Mouse (Mus musculus): ENCODE measurements at regions not wholly inside any gene's neighbourhood (a gene's known extent, or its start where the extent isn't known, plus 50 kb on each side); places are given as distances from the start of the nearest gene placed in this dataset.

DNA sequence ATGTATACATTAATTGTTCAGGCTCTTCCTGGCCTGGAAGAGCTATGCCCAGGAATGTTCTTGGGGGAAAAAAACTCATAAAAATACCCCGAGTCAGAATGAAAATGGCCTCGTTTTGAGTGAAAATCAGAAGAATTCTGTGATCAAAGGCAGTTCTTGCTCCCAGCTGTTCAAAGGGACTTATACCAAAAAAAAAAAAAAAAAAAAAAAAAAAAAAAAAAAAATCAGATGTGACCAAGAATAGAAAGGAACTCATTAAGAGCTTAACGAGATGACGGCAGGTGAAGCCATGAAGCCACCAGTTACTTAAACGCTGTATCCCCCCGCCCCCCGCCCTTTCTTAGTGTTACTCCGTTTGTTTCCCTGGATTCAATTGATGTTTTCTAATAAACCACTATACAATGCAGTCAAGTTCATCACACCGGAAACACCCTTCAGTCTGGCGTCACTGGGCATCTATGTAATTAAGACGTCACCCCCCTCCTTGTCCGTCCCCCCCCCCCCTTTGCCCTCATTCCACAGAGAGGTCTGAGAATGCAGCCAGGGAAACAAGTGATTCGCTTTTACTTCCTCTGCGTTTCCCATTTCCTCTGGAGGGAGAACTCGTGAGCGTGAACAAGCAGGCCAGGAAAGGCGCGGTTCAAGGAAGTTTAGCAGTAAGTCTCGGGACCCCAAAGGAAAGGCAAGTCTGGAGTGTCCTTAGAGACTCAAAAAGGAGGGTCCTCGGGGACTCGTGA lies 99.1 kb downstream of the Zfp326 start:
- ATAC-seq (ENCODE audit: poor library complexity, severe bottlenecking) = no peak

DNA sequence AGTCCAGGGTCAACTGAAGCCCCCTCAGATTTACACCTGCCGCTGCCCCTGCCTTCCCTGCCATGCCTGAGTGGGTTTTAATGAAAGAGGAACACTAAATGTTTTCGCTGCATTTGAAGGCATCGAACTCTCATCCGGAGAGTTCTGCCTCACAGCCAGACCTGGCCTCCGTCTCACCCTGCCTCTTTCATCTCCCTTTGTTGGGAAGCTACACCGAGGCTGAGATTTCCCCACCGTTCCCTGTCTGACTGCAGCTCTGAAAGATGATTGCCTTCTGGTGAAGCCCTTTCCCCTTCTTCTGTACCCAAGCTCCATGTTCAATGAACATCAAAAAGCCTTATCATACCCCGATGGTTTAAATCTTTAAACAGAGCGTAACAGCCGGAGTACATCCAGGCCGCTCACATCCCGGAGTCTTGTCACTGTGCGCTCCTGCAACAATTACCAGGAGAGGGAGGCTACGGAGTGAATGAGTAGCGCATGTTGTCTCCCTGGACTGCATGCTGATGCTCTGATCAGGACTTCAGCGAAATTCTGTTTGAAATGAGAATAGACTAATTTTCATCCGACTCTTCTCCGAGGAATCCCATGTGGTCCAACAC lies 98.3 kb downstream of the Zfp326 start:
- no peak for ATAC-seq (ENCODE audit: poor library complexity, severe bottlenecking)

All from megakaryocyte, adult 5-6 weeks (primary cell).